Mouse (Mus musculus) neural tube, embryonic 13.5 days (tissue): ENCODE measurements at regions not wholly inside any gene's neighbourhood (a gene's known extent, or its start where the extent isn't known, plus 50 kb on each side); places are given as distances from the start of the nearest gene placed in this dataset.
A peak's percentile ranks its signal among the peaks of the same experiment; 100 is the strongest.

Experiments used
- ATAC-seq: fragments of 200-750 bp; cut with Nextera tagmentation; 2 replicates; pipeline ENCODE4 v1.8.0; 2017; ENCODE audit warnings: low read depth, mild to moderate bottlenecking, moderate TSS enrichment, moderate library complexity
- H3K27ac ChIP-seq: fragments of 300-500 bp; sonication (generic); replicated peaks from 2 replicates; pipeline ENCODE4 v1.5.1; 2015; ENCODE audit warnings: moderate library complexity, mild to moderate bottlenecking, inconsistent platforms
- H3K27me3 ChIP-seq: fragments of 300-500 bp; sonication (generic); 2 replicates; pipeline ENCODE4 v1.6.1; 2015; ENCODE audit warnings: mild to moderate bottlenecking, inconsistent platforms
- H3K36me3 ChIP-seq: fragments of 300-500 bp; sonication (generic); 2 replicates; pipeline ENCODE4 v1.6.1; 2015; ENCODE audit warnings: mild to moderate bottlenecking, inconsistent platforms
- H3K4me1 ChIP-seq: fragments of 300-500 bp; sonication (generic); replicated peaks from 2 replicates; pipeline ENCODE4 v1.6.1; 2015; ENCODE audit warnings: inconsistent platforms
- H3K4me2 ChIP-seq: fragments of 300-500 bp; sonication (generic); 2 replicates; pipeline ENCODE4 v1.6.1; 2015; ENCODE audit warnings: inconsistent platforms, mild to moderate bottlenecking, moderate library complexity
- H3K4me3 ChIP-seq: fragments of 300-500 bp; sonication (generic); 2 replicates; pipeline ENCODE4 v1.5.1; 2015; ENCODE audit warnings: mild to moderate bottlenecking, inconsistent platforms
- H3K9ac ChIP-seq: fragments of 300-500 bp; sonication (generic); 2 replicates; pipeline ENCODE4 v1.6.1; 2015; ENCODE audit warnings: moderate library complexity, mild to moderate bottlenecking, inconsistent platforms
- H3K9me3 ChIP-seq: fragments of 300-500 bp; sonication (generic); 2 replicates; pipeline ENCODE4 v1.6.1; 2016; ENCODE audit warnings: inconsistent platforms
- WGBS: fragments of 180-500 bp; shearing (Covaris S2); methylation state at CpG from one replicate; pipeline ENCODE4 v1.1.7; 2015; 5-methylcytosine and 5-hydroxymethylcytosine counted together

GRCm38 (mm10) chr13:84663967-84664366 is 441.9 kb downstream of the Tmem161b start:
- Histone ChIP-seq H3K27ac (no peak overlapping the region), H3K4me1 (no peaks in the 10 kb centered on the region), H3K4me3 (no peak overlapping the region), H3K9ac (no peak overlapping the region), H3K36me3 (no peaks in the 10 kb centered on the region), H3K4me2 (no peak overlapping the region), H3K9me3 (no peaks in the 10 kb centered on the region), H3K27me3 (no peaks in the 10 kb centered on the region)
- WGBS: 89% methylated on average over 2 of the region's 2 CpGs
- ATAC-seq: no peak

GRCm38 (mm10) chr13:84680971-84681370 is 458.9 kb downstream of the Tmem161b start:
- H3K4me1 ChIP-seq: no peaks in the 10 kb centered on the region
- no peaks in the 10 kb centered on the region for H3K27me3 ChIP-seq
- H3K4me3 ChIP-seq: no peak overlapping the region
- H3K9ac ChIP-seq: no peak overlapping the region
- ATAC-seq: no peak
- no peaks in the 10 kb centered on the region for H3K36me3 ChIP-seq
- no peaks in the 10 kb centered on the region for H3K9me3 ChIP-seq
- no peak overlapping the region for H3K4me2 ChIP-seq
- WGBS: 50% methylated on average over 2 of the region's 2 CpGs
- H3K27ac ChIP-seq: no peak overlapping the region

GRCm38 (mm10) chr13:84685930-84686329 is 463.8 kb downstream of the Tmem161b start:
- Histone ChIP-seq H3K4me2 (no peak overlapping the region), H3K36me3 (no peaks in the 10 kb centered on the region), H3K4me3 (no peak overlapping the region), H3K27me3 (no peaks in the 10 kb centered on the region), H3K9ac (no peak overlapping the region), H3K9me3 (no peaks in the 10 kb centered on the region), H3K27ac (no peak overlapping the region), H3K4me1 (no peaks in the 10 kb centered on the region)
- 73% methylated on average over 2 of the region's 2 CpGs for WGBS
- ATAC-seq: no peak

GRCm38 (mm10) chr13:84693462-84693861 is 471.4 kb downstream of the Tmem161b start:
- Histone ChIP-seq H3K27ac (no peak overlapping the region), H3K4me1 (no peaks in the 10 kb centered on the region), H3K27me3 (no peaks in the 10 kb centered on the region), H3K4me2 (no peak overlapping the region), H3K36me3 (no peaks in the 10 kb centered on the region), H3K9me3 (no peaks in the 10 kb centered on the region), H3K4me3 (no peak overlapping the region), H3K9ac (no peak overlapping the region)
- WGBS: 96% methylated on average over 2 of the region's 2 CpGs
- no peak for ATAC-seq

GRCm38 (mm10) chr13:84698472-84699080 is 476.5 kb downstream of the Tmem161b start:
- Histone ChIP-seq H3K36me3 (no peaks in the 10 kb centered on the region), H3K4me3 (no peak overlapping the region), H3K27ac (no peak overlapping the region), H3K9me3 (no peaks in the 10 kb centered on the region), H3K9ac (no peak overlapping the region), H3K4me2 (no peak overlapping the region), H3K27me3 (no peaks in the 10 kb centered on the region), H3K4me1 (no peaks in the 10 kb centered on the region)
- no peak for ATAC-seq
- WGBS: 62% methylated on average over 3 of the region's 3 CpGs

- Histone ChIP-seq H3K4me3 (no peak overlapping the region), H3K36me3 (no peaks in the 10 kb centered on the region), H3K4me1 (no peaks in the 10 kb centered on the region), H3K9me3 (no peaks in the 10 kb centered on the region), H3K4me2 (no peak overlapping the region), H3K9ac (no peak overlapping the region), H3K27ac (no peak overlapping the region), H3K27me3 (no peaks in the 10 kb centered on the region)
- ATAC-seq: no peak
- WGBS: 90% methylated on average over 4 of the region's 4 CpGs
Observed at GRCm38 (mm10) chr13:84741231-84741630, 448.0 kb upstream of the Ccnh start.

- no peak overlapping the region for H3K4me3 ChIP-seq
- no peak overlapping the region for H3K27ac ChIP-seq
- no peak overlapping the region for H3K9ac ChIP-seq
- ATAC-seq: no peak
- no peaks in the 10 kb centered on the region for H3K9me3 ChIP-seq
- H3K36me3 ChIP-seq: no peaks in the 10 kb centered on the region
- WGBS: 92% methylated on average over 2 of the region's 2 CpGs
- no peaks in the 10 kb centered on the region for H3K4me1 ChIP-seq
- H3K27me3 ChIP-seq: no peaks in the 10 kb centered on the region
- H3K4me2 ChIP-seq: no peak overlapping the region
Observed at GRCm38 (mm10) chr13:84748331-84748730, 440.9 kb upstream of the Ccnh start.

GRCm38 (mm10) chr13:84749214-84749613 is 440.0 kb upstream of the Ccnh start:
- Histone ChIP-seq H3K36me3 (no peaks in the 10 kb centered on the region), H3K27me3 (no peaks in the 10 kb centered on the region), H3K27ac (no peak overlapping the region), H3K4me3 (no peak overlapping the region), H3K9me3 (no peaks in the 10 kb centered on the region), H3K9ac (no peak overlapping the region), H3K4me1 (peaks cover 6% of the 10 kb centered on the region), H3K4me2 (no peak overlapping the region)
- ATAC-seq: no peak
- WGBS: 95% methylated on average over 1 of the region's 1 CpGs

GRCm38 (mm10) chr13:84750136-84750535 is 439.1 kb upstream of the Ccnh start:
- Histone ChIP-seq H3K4me2 (no peak overlapping the region), H3K4me1 (peaks cover 13% of the 10 kb centered on the region), H3K27ac (no peak overlapping the region), H3K9me3 (no peaks in the 10 kb centered on the region), H3K4me3 (no peak overlapping the region), H3K9ac (no peak overlapping the region), H3K36me3 (no peaks in the 10 kb centered on the region), H3K27me3 (no peaks in the 10 kb centered on the region)
- no peak for ATAC-seq
- 91% methylated on average over 2 of the region's 2 CpGs for WGBS

- 66% methylated on average over 2 of the region's 2 CpGs for WGBS
- peaks cover 19% of the 10 kb centered on the region for H3K4me1 ChIP-seq
- ATAC-seq: no peak
Observed at GRCm38 (mm10) chr13:84751576-84752490, 437.4 kb upstream of the Ccnh start.

GRCm38 (mm10) chr13:84752491-84752820 is 436.8 kb upstream of the Ccnh start:
- Histone ChIP-seq H3K4me2 (no peak overlapping the region), H3K4me3 (no peak overlapping the region), H3K4me1 (peaks cover 20% of the 10 kb centered on the region), H3K27me3 (no peaks in the 10 kb centered on the region), H3K9ac (no peak overlapping the region), H3K9me3 (no peaks in the 10 kb centered on the region), H3K27ac (no peak overlapping the region), H3K36me3 (no peaks in the 10 kb centered on the region)
- no peak for ATAC-seq
- WGBS: 66% methylated on average over 4 of the region's 4 CpGs

More at GRCm38 (mm10) chr13:84751576-84752490, 437.4 kb upstream of the Ccnh start:
- Histone ChIP-seq H3K4me2 (no peak overlapping the region), H3K9ac (no peak overlapping the region), H3K9me3 (no peaks in the 10 kb centered on the region), H3K36me3 (no peaks in the 10 kb centered on the region), H3K27me3 (no peaks in the 10 kb centered on the region), H3K4me3 (no peak overlapping the region), H3K27ac (no peak overlapping the region)

- no peak overlapping the region for H3K9ac ChIP-seq
- H3K4me3 ChIP-seq: no peak overlapping the region
- H3K27ac ChIP-seq: 0 out of 2 replicates have a peak overlapping the region, but pooled peaks have one; percentile 28
- no peak for ATAC-seq
- 52% methylated on average over 4 of the region's 4 CpGs for WGBS
- no peaks in the 10 kb centered on the region for H3K27me3 ChIP-seq
- H3K9me3 ChIP-seq: no peaks in the 10 kb centered on the region
- peaks cover 28% of the 10 kb centered on the region for H3K4me1 ChIP-seq
- no peak overlapping the region for H3K4me2 ChIP-seq
- no peaks in the 10 kb centered on the region for H3K36me3 ChIP-seq
Observed at GRCm38 (mm10) chr13:84753751-84754500, 435.3 kb upstream of the Ccnh start.
